Comparison of ENCODE assay signal across 11 mouse cellular contexts in the genomic region with DNA sequence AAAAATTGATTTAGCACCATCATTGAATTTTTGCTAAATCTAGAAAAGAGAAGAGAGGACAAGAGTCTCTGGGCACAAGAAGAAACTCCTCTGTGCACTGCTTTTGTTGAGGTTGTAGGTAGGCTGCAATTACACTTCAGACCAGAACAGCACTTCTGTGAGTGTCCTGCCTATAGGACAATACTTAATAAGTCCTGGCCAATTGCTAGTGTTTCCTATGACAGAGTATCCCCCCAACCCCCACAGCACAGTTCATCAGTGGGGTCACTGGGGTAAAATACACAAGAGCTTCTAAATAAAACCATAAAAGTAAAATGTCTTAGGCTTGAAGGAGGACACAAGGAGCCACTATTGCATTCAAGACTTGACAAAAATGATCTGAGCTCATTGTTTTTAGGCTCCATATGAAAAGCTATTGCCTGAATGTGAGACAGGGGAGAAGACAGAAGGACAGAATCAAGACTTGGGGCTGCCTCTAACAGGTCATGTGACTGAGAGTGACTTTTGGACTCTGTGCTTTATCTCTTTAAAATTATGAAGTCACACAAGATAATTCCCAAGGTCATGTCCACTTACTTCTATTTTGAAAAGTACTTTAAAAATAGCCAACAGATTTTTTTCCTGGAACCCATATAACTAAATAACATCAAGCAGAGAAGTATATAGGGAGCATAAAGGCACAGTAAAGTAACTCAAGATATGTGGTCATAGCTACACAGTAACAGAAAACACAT. TPM values are rescaled to one million over a fixed set of nuclear protein-coding genes. Genes with fewer than 3 reads are reported as not detected.
DNase-seq lines count a peak whose midpoint lies in the region; ATAC-seq lines count a peak whose summit lies in the region.
"Had no signal": no experiment of that assay in that cellular context is flagged by ENCODE, and none has a peak within 500 bp of the region (broad histone marks: within the 10 kb centered on the region; RNA-seq: fewer than 3 reads in every experiment).

No protein-coding gene starts in this region.

- H3K4me3 ChIP-seq in embryonic facial prominence, embryonic 13.5 days = no peak overlapping the region
- H3K4me3 ChIP-seq in embryonic facial prominence, embryonic 10.5 days = no peak overlapping the region
- no peak overlapping the region for H3K4me3 ChIP-seq in midbrain, embryonic 10.5 days
- no peak overlapping the region for H3K4me3 ChIP-seq in midbrain, embryonic 11.5 days (ENCODE audit: low read depth, low read length)
- H3K4me3 ChIP-seq in midbrain, embryonic 12.5 days = no peak overlapping the region
- H3K4me3 ChIP-seq: erythroblast, embryonic 14.5 days; liver, embryonic 15.5 days had no signal

- no peak overlapping the region for H3K9ac ChIP-seq in embryonic facial prominence, embryonic 13.5 days
- H3K9ac ChIP-seq in midbrain, embryonic 11.5 days (ENCODE audit: low read length) = no peak overlapping the region
- no peak overlapping the region for H3K9ac ChIP-seq in midbrain, embryonic 12.5 days (replicated peaks)
- H3K9ac ChIP-seq: liver, embryonic 15.5 days had no signal

- peak overlapping the region; percentile 7; the same call in 1 of the 2 replicates for H3K4me2 ChIP-seq in embryonic facial prominence, embryonic 13.5 days
- no peak overlapping the region for H3K4me2 ChIP-seq in midbrain, embryonic 11.5 days
- H3K4me2 ChIP-seq in midbrain, embryonic 12.5 days (replicated peaks) = peak overlapping the region; percentile 27
- H3K4me2 ChIP-seq: liver, embryonic 15.5 days had no signal

- DNase-seq in embryonic facial prominence, embryonic 10.5 days (ENCODE audit: low spot score) = no peak
- DNase-seq in midbrain, embryonic 10.5 days (ENCODE audit: low spot score) = peak; percentile 6
- DNase-seq in midbrain, embryonic 11.5 days (ENCODE audit: low spot score, missing footprints) = no peak
- no peak for DNase-seq in liver
- DNase-seq in spleen, postnatal 10 days (ENCODE audit: low spot score in 2 of 2) = no peak
- no peak for DNase-seq in adrenal gland, adult 2 months
- DNase-seq: cerebellum, postnatal 14 days had no signal

- H3K9me3 ChIP-seq in embryonic facial prominence, embryonic 13.5 days = no peaks in the 10 kb centered on the region
- H3K9me3 ChIP-seq in embryonic facial prominence, embryonic 10.5 days = no peaks in the 10 kb centered on the region
- H3K9me3 ChIP-seq in midbrain, embryonic 10.5 days (replicated peaks) = no peaks in the 10 kb centered on the region
- H3K9me3 ChIP-seq in midbrain, embryonic 11.5 days (ENCODE audit: control insufficient read depth, low read length) = no peaks in the 10 kb centered on the region
- H3K9me3 ChIP-seq in midbrain, embryonic 12.5 days = no peaks in the 10 kb centered on the region
- H3K9me3 ChIP-seq: liver, embryonic 15.5 days had no signal

- peaks cover 21% of the 10 kb centered on the region; the same call in 1 of the 2 replicates for H3K4me1 ChIP-seq in embryonic facial prominence, embryonic 13.5 days
- H3K4me1 ChIP-seq in embryonic facial prominence, embryonic 10.5 days = peaks cover 47% of the 10 kb centered on the region
- peaks cover 44% of the 10 kb centered on the region for H3K4me1 ChIP-seq in midbrain, embryonic 10.5 days
- H3K4me1 ChIP-seq in midbrain, embryonic 11.5 days (ENCODE audit: control insufficient read depth, insufficient read depth, low read length) = peaks cover 24% of the 10 kb centered on the region
- peaks cover 44% of the 10 kb centered on the region for H3K4me1 ChIP-seq in midbrain, embryonic 12.5 days
- H3K4me1 ChIP-seq: liver, embryonic 15.5 days had no signal

- no peak for ATAC-seq in embryonic facial prominence, embryonic 13.5 days (ENCODE audit: insufficient number of reproducible peaks, insufficient read depth, low FRiP score, low TSS enrichment, low read depth)
- no peak for ATAC-seq in midbrain, embryonic 11.5 days (ENCODE audit: low FRiP score)
- ATAC-seq in midbrain, embryonic 12.5 days (ENCODE audit: low FRiP score, low read depth) = no peak

- H3K27ac ChIP-seq in embryonic facial prominence, embryonic 13.5 days = no peak overlapping the region
- H3K27ac ChIP-seq in embryonic facial prominence, embryonic 10.5 days (replicated peaks) = no peak overlapping the region
- no peak overlapping the region for H3K27ac ChIP-seq in midbrain, embryonic 10.5 days (replicated peaks)
- H3K27ac ChIP-seq in midbrain, embryonic 11.5 days (ENCODE audit: low read depth, low read length) = no peak overlapping the region
- H3K27ac ChIP-seq in midbrain, embryonic 12.5 days (replicated peaks) = 0 out of 2 replicates have a peak overlapping the region, but pooled peaks have one; percentile 6
- H3K27ac ChIP-seq: liver, embryonic 15.5 days had no signal

- no peaks in the 10 kb centered on the region for H3K36me3 ChIP-seq in embryonic facial prominence, embryonic 13.5 days
- peaks cover 65% of the 10 kb centered on the region for H3K36me3 ChIP-seq in embryonic facial prominence, embryonic 10.5 days (replicated peaks)
- peaks cover 39% of the 10 kb centered on the region for H3K36me3 ChIP-seq in midbrain, embryonic 10.5 days
- no peaks in the 10 kb centered on the region for H3K36me3 ChIP-seq in midbrain, embryonic 11.5 days (ENCODE audit: control insufficient read depth, insufficient read depth, low read length)
- H3K36me3 ChIP-seq in midbrain, embryonic 12.5 days = peaks cover 3% of the 10 kb centered on the region; the same call in 1 of the 2 replicates
- H3K36me3 ChIP-seq: liver, embryonic 15.5 days had no signal

- H3K27me3 ChIP-seq in embryonic facial prominence, embryonic 13.5 days = peaks cover 23% of the 10 kb centered on the region
- peaks cover 9% of the 10 kb centered on the region; the same call in 1 of the 2 replicates for H3K27me3 ChIP-seq in embryonic facial prominence, embryonic 10.5 days (replicated peaks; ENCODE audit: low read depth, poor library complexity, severe bottlenecking)
- H3K27me3 ChIP-seq in midbrain, embryonic 10.5 days (ENCODE audit: low read depth, poor library complexity, severe bottlenecking) = peaks cover 12% of the 10 kb centered on the region
- peaks cover 3% of the 10 kb centered on the region; the same call in 1 of the 2 replicates for H3K27me3 ChIP-seq in midbrain, embryonic 11.5 days (ENCODE audit: control insufficient read depth, insufficient read depth, low read length)
- no peaks in the 10 kb centered on the region for H3K27me3 ChIP-seq in midbrain, embryonic 12.5 days
- H3K27me3 ChIP-seq: liver, embryonic 15.5 days had no signal

RNA-seq across cellular contexts. Expression of gene Meis2, which starts 12.8 kb away (rescaled TPM):
- 43.1 and 45.6 TPM in 2 replicates for polyA plus RNA-seq in embryonic facial prominence, embryonic 13.5 days (2015; fragmentation: Nextera tagmentation; extraction: Ambion mirVana)
- 67.0 and 71.9 TPM in 2 replicates for polyA plus RNA-seq in embryonic facial prominence, embryonic 10.5 days (2016; fragmentation: Nextera tagmentation; extraction: Ambion mirVana)
- polyA plus RNA-seq in midbrain, embryonic 10.5 days (2016; fragmentation: Nextera tagmentation; extraction: Ambion mirVana) = 34.4 and 44.0 TPM in 2 replicates
- polyA plus RNA-seq in midbrain, embryonic 11.5 days (2014; fragmentation: Nextera tagmentation; extraction: Ambion mirVana) = 52.2 and 56.5 TPM in 2 replicates
- 76.1 and 92.1 TPM in 2 replicates for polyA plus RNA-seq in midbrain, embryonic 12.5 days (2016; fragmentation: Nextera tagmentation; extraction: Ambion mirVana)
- 100 to 1,000 TPM; 211 to 303 TPM for total RNA-seq in adrenal gland, adult 2 months (2021)
- 85.4 and 124 TPM in 2 replicates for polyA plus RNA-seq in adrenal gland, adult 2 months (2012; rRNA removed)
- polyA plus RNA-seq: erythroblast, embryonic 14.5 days had no signal
